Mouse (Mus musculus) thymus, adult 2 months (tissue): ENCODE measurements around the gene Rhbdd1. TPM values are rescaled to one million over a fixed set of nuclear protein-coding genes. Genes with fewer than 3 reads are reported as not detected.

Source experiments
- DNase-seq: peaks from one replicate; pipeline ENCODE4 v3.0.0; 2021
- H3K27ac ChIP-seq: fragments of 200-500 bp; 2 replicates; pipeline ENCODE4 v1.5.1; 2012; ENCODE audit warnings: low read length, control low read depth; ENCODE audit not compliant: control insufficient read depth, insufficient read depth
- H3K27me3 ChIP-seq: fragments of 200-500 bp; 2 replicates; pipeline ENCODE4 v1.6.1; 2012; ENCODE audit warnings: mild to moderate bottlenecking, low read length, moderate library complexity, mixed read lengths; ENCODE audit not compliant: control insufficient read depth, insufficient read depth
- H3K36me3 ChIP-seq: fragments of 200-500 bp; 2 replicates; pipeline ENCODE4 v1.6.1; 2012; ENCODE audit warnings: mild to moderate bottlenecking, low read length, moderate library complexity; ENCODE audit not compliant: control insufficient read depth, insufficient read depth
- H3K4me1 ChIP-seq: fragments of 200-500 bp; replicated peaks from 2 replicates; pipeline ENCODE4 v1.6.1; 2012; ENCODE audit warnings: low read length; ENCODE audit not compliant: control insufficient read depth, insufficient read depth
- H3K4me3 ChIP-seq: fragments of 200-500 bp; 2 replicates; pipeline ENCODE4 v1.5.1; 2012; ENCODE audit warnings: mild to moderate bottlenecking, low read length, control low read depth, moderate library complexity; ENCODE audit not compliant: control insufficient read depth, insufficient read depth
- CTCF ChIP-seq: fragments of 200-500 bp; IDR thresholded peaks from 2 replicates; pipeline ENCODE4 v1.5.1; 2012; ENCODE audit warnings: mild to moderate bottlenecking, control low read depth, low read length, moderate library complexity, borderline replicate concordance; ENCODE audit not compliant: control insufficient read depth, poor library complexity, insufficient read depth; ENCODE audit errors: extremely low read depth
- POLR2A ChIP-seq: fragments of 200-500 bp; IDR thresholded peaks from 2 replicates; pipeline ENCODE4 v1.6.1; 2012; ENCODE audit warnings: mild to moderate bottlenecking, low read length, control low read depth, moderate library complexity; ENCODE audit not compliant: control insufficient read depth, poor library complexity, insufficient read depth; ENCODE audit errors: extremely low read depth
- WGBS: fragments of 180-500 bp; shearing (Covaris S2); methylation state at CpG from one replicate; pipeline ENCODE4 v1.1.7; 2018; 5-methylcytosine and 5-hydroxymethylcytosine counted together
- polyA plus RNA-seq: library from polyadenylated mRNA; depleted of rRNA; stranded (reverse); fragments of >200 nt; gene quantifications from 2 replicates; pipeline ENCODE4 v1.2.3, GENCODE M21; 2012

Gene Rhbdd1
- polyA plus RNA-seq, 1 experiment: 10.7 TPM

DNA sequence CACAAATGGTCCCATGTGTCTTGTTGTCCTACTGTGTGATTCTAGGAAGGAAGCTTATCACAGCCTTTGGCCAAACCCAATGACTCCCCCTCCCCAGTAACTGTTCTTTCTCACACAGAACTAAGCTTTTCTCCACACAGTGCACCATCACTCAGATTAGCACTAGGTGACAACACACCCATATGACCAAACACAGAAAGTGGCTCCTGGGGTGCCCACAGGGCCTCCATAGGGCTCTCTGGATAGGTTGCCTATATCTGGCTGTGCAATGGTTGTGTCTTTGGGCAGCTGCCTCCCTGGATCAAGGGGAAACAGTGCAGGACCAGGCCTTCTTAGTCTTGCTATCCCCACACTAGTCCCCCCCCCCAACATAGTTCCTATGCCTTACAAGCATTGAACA, 157.2 kb downstream of the Rhbdd1 start:
- H3K27me3 ChIP-seq: no peaks in the 10 kb centered on the region
- no peak for DNase-seq
- H3K4me3 ChIP-seq: no peak overlapping the region
- no peak overlapping the region for H3K27ac ChIP-seq
- no peaks in the 10 kb centered on the region for H3K4me1 ChIP-seq
- no peak for TF ChIP-seq POLR2A
- no peak for TF ChIP-seq CTCF
- H3K36me3 ChIP-seq: no peaks in the 10 kb centered on the region

DNA sequence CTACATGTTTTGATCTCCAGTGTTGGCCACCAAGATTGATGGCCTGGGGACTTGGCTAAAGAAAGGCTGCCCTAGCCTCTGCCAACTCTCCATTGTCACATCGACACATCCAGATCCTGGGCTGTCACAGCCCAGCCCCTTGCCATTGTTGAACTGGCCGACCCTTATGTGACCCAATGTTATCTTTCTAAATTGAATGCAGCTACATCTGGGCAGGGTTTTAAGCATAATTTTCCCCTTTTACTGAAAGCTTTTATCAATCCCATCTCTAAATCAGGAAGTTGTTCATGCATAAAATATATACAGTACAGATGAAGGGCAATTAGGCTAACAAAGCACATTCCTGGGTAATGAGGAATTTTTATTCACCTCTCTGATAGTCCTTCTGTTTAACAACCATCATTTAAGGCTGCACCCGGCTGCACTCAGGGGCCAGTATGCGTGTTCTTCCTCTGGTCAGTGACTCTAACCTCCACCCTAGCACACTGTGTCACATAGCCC, 158.3 kb downstream of the Rhbdd1 start:
- Histone ChIP-seq H3K4me3 (no peak overlapping the region), H3K36me3 (no peaks in the 10 kb centered on the region), H3K27ac (no peak overlapping the region), H3K4me1 (no peaks in the 10 kb centered on the region), H3K27me3 (no peaks in the 10 kb centered on the region)
- DNase-seq: no peak
- 39% methylated on average over 4 of the region's 4 CpGs for WGBS
- TF ChIP-seq CTCF (no peak), POLR2A (no peak)

DNA sequence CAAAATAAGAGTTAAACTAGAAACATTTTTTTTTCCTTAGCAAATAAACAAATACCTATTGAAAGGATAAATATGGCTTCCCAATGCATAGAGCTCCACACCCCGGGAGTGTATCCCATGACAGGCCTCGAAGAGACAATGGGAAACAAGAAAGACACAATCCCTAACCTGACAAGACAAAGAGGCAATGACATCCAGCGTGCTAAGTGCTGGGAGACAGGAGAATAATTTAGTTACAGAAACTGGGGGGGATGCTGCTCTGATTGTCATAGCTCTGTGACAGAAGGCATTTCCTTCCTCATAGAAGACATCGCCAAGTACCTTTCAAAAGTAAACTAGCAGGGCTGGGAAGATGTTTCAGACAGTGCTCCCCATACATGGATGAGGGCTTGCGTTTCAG, 159.0 kb downstream of the Rhbdd1 start:
- Histone ChIP-seq H3K27me3 (no peaks in the 10 kb centered on the region), H3K4me1 (no peaks in the 10 kb centered on the region), H3K27ac (no peak overlapping the region), H3K36me3 (no peaks in the 10 kb centered on the region), H3K4me3 (no peak overlapping the region)
- WGBS: 77% methylated on average over 5 of the region's 5 CpGs
- DNase-seq: no peak
- no peak for TF ChIP-seq CTCF
- TF ChIP-seq POLR2A: no peak

DNA sequence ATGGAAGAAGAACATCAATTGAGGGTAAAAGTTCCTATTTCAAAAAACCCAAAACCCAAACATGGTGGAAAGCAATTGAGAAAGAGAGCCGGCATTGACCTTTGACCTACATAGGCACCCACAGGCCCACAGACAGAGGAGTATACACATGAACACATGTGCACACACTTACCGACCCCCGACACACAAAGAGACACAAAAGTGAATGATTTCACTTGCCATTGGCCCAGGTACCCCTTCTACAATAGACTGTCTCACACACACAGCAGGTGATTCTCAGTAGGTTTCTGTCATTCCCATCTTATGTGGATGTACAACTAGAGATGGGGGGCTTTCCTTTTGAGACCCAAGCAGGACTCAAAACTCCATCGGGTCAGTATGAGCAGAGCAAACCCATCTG, 159.6 kb downstream of the Rhbdd1 start:
- DNase-seq: no peak

DNA sequence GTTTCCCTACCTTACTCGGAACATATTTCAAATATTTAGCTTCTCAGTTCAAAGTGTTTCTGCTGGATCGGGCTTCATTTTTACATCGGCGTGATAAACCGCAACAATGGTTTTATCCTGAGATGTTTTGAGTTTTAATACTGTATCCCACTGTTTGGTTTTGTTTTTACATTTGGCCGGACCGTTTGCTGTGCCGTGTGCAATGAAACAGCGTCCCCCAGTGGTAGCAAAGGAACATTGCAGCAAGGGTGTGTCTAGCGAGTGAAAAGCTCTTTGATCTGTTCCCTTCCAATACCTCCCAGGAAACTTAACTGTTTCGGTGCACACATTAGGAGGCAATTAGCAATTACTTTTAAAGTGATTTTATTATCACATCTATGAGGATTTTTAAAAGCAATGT, 160.0 kb downstream of the Rhbdd1 start:
- Histone ChIP-seq H3K36me3 (no peaks in the 10 kb centered on the region), H3K4me3 (no peak overlapping the region), H3K27ac (no peak overlapping the region), H3K4me1 (no peaks in the 10 kb centered on the region), H3K27me3 (no peaks in the 10 kb centered on the region)
- TF ChIP-seq POLR2A: no peak
- TF ChIP-seq CTCF: no peak
- DNase-seq: no peak
- 59% methylated on average over 11 of the region's 11 CpGs for WGBS

More for the DNA sequence above, 159.6 kb downstream of the Rhbdd1 start:
- Histone ChIP-seq H3K4me1 (no peaks in the 10 kb centered on the region), H3K4me3 (no peak overlapping the region), H3K27ac (no peak overlapping the region), H3K36me3 (no peaks in the 10 kb centered on the region), H3K27me3 (no peaks in the 10 kb centered on the region)
- TF ChIP-seq CTCF: no peak
- TF ChIP-seq POLR2A: no peak
- WGBS: 91% methylated on average over 4 of the region's 4 CpGs

DNA sequence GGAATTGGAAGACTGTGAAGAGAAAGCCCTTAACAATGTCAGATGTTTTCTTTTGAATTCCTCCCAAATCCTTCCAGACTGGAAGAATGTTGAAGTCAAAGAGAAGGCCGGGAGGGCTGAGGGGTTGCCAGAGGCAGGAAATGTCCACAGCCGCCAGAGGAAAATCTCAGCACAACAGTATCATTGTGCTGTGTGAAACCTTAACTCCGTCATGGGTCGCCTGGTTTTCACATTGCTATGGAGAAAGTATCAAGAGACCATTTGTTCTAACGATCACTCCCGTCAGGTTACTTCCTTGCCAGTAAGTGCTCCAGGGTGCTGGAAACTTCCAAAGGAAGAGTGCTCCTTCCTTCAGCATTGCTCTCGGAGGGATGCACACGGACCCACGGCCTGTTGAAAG, 160.5 kb downstream of the Rhbdd1 start:
- H3K4me3 ChIP-seq: no peak overlapping the region
- DNase-seq: no peak
- H3K27me3 ChIP-seq: no peaks in the 10 kb centered on the region
- H3K27ac ChIP-seq: no peak overlapping the region
- WGBS: 40% methylated on average over 9 of the region's 9 CpGs
- no peaks in the 10 kb centered on the region for H3K4me1 ChIP-seq
- H3K36me3 ChIP-seq: no peaks in the 10 kb centered on the region
- TF ChIP-seq POLR2A (no peak), CTCF (no peak)

DNA sequence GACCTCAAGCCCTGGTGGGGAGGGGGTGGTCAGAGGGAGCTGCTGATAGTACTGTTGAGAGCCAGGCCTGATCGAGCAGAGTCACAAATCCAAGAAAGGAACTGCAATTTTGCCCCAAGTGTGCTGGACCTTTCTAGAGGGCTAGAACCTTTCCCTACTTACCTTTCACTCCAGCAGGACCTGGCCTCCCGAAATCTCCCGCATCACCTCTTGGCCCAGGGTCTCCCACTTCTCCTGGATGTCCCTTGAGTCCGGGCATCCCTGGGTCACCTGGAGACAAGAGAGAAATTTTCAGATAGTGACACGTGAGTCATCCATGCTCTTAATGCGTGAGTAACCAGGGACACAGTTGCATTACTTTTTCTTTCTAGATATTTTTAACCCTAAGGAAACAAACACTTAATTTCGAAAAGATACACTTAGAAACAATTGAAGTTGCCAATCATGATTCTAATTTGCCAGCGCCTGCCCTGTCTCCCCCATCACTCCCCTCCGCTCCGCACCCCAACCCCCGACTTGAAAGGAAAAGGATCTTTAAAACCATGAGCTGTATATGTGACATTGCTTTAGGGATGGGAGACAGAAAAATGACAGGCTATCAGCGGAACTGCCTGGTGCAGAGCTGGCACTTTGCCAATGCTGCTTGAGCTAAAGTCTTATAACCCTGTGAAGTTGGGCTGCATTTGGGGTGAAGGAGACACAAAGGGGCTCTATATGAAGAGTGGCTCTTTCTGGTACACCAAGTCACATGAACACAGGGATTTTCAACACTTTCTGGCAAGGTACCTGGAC, 163.6 kb downstream of the Rhbdd1 start:
- no peak for TF ChIP-seq POLR2A
- TF ChIP-seq CTCF: no peak
- no peaks in the 10 kb centered on the region for H3K36me3 ChIP-seq
- no peak overlapping the region for H3K27ac ChIP-seq
- H3K4me3 ChIP-seq: no peak overlapping the region
- DNase-seq: no peak
- WGBS: 89% methylated on average over 12 of the region's 12 CpGs
- no peaks in the 10 kb centered on the region for H3K4me1 ChIP-seq
- no peaks in the 10 kb centered on the region for H3K27me3 ChIP-seq
